Mouse (Mus musculus): Measurements from ENCODE around the gene Tigar. TPM values are rescaled to one million over a fixed set of nuclear protein-coding genes. Genes with fewer than 3 reads are reported as not detected.

The Tigar gene
- total RNA-seq (2023) = 7.6 to 13.2 TPM (median 9.5 TPM) in 4 replicates

DNA sequence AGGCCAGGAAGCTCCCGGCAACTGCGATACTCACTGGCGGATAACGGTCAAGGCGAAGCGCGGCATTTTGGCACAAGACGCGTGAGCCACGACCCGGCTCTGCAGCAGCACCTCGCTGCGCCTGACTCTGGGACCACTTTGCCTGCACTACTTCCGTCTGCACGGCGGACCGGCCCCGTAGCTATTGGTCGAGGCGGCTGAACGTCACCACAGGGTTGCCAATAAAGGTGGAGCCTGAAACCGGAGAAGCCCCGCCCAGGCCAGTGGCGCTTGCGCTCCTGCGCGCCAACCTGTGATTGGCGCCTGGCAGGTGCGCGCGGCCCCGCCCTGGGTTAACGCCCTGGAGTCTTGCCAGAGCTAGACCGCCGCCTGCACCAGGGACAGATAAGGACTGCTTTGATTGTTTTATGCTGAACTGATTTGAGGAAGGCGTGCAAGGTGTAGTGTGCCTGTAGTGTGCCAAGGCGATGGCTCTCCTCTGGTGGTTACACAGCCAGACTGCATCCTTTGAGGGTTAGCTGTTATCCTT lies at the start of gene Tigar:
Gene Tigar, minus strand, starts transcription at position 156 of the 529 bp plus-strand sequence.

DNA sequence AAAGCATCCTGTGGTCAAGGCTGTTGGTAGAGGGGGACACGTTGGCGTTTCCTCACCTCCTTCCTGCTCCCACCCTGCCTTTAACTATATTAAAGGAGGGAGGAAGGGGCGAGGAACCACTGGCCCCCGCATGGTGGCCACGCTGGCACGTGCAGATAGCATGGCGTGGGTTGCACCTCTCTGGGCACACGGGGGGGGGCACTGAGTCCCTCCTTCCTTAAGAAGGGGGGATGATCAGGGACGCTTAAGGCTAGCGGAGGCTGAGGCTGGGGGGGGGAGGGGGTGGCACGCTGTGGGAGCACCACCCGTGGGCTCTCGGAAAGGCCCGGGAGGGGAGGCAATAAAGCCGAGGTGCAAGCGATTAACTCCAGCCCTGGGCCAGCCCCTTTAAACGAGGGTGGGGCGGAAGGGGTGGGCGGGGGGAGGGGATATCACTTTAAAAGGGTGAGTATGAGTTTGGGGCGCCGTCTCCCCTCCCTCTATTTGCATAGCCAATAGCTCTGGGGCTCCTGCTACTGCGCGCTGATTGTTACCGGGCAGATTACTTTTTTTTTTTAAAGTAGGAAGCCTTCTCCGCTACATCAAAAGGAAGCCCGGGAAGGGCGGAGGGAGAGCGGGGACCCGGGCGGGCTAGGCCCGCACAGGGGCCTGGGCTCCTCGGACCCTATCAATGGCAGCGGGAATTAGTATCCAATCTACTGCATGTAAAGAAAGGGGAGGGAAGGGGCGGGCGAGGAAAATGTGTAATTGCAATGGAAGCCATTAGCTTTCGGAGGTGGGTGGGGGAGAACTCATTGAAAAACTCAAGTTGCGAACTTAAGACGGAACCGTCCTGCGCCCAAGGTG lies 43.0 kb upstream of the Tigar start, which contains the start of gene Ccnd2:
Gene Ccnd2, minus strand, starts transcription at position 88 of the 846 bp plus-strand sequence.

DNA sequence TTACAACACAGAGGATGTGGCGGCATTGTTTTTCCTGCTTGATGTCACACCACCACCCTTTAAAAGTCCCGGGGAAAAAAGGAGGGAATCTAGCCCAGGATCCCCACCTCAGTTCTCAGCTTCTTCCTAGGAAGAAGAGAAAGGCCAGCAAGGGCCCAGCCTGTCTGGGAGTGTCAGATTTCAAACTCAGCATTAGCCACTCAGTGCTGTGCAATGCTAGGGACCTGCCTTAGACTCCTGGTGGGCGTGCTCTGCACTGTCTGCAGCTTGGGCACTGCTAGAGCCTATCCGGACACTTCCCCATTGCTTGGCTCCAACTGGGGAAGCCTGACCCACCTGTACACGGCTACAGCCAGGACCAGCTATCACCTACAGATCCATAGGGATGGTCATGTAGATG lies 36.5 kb downstream of the Tigar start, which contains the start of gene Fgf23:
Gene Fgf23, plus strand, starts transcription at position 86 of the 400 bp plus-strand sequence.

Other genes starting within 250 kb of the Tigar start
- gene Dyrk4, start 187.7 kb downstream of the Tigar start, total RNA-seq (2023) = 0.58 to 1.4 TPM (median 1.1 TPM) in 4 replicates
- gene Rad51ap1, start 170.0 kb downstream of the Tigar start, total RNA-seq (2023) = 1.8 to 4.1 TPM (median 3.0 TPM) in 4 replicates
- 37.3 to 43.4 TPM (median 38.8 TPM) in 4 replicates for gene D6Wsu163e, start 169.6 kb downstream of the Tigar start, total RNA-seq (2023)
- not detected in 4 replicates for gene Fgf6, start 94.0 kb downstream of the Tigar start, total RNA-seq (2023)
- gene Fgf23, start 36.7 kb downstream of the Tigar start, total RNA-seq (2023) = not detected in 4 replicates
- gene Ccnd2, start 42.6 kb upstream of the Tigar start, total RNA-seq (2023) = 66.9 to 100 TPM (median 71.1 TPM) in 4 replicates